Mouse (Mus musculus) E14TG2a.4 (cell line): ENCODE data around the gene Slc5a5.

ENCODE experiments used
- CTCF ChIP-seq: conservative IDR thresholded peaks from 2 replicates; pipeline ENCODE4 v1.5.1; 2014; ENCODE audit warnings: low read length
- NANOG ChIP-seq: IDR thresholded peaks from 2 replicates; pipeline ENCODE4 v1.6.1; 2014; ENCODE audit warnings: borderline replicate concordance, low read length, mixed read lengths
- POU5F1 ChIP-seq: IDR thresholded peaks from 2 replicates; pipeline ENCODE4 v1.6.1; 2014; ENCODE audit warnings: low read length, borderline replicate concordance

DNA sequence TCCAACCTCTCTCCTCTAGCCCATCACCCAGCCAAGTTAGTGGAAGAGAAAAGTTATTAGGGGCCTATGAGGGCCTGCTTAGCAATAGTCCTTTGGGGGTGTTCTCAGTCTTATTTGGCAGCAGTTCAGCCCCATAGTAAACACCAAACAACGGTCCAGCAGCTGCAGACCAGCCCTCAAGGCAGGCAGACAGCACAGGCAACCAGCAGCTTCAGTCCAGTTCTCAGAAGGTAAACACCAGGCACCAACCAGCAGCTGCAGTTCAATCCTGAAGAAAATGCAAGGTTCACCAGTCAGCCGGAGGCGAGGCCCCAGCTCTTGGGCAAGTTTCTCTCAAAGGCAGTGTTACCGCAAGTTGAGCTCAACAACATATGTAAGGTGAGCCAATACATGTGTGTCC, 40.5 kb upstream of the Slc5a5 start:
- no peak for TF ChIP-seq CTCF
- no peak for TF ChIP-seq NANOG
- no peak for TF ChIP-seq POU5F1
